Mouse (Mus musculus): ENCODE measurements around the gene Ntm. TPM values are rescaled to one million over a fixed set of nuclear protein-coding genes. Genes with fewer than 3 reads are reported as not detected.

Gene Ntm
- total and polyA plus RNA-seq, 3 experiments: 1.6 to 1.9 (median 1.8) TPM

DNA sequence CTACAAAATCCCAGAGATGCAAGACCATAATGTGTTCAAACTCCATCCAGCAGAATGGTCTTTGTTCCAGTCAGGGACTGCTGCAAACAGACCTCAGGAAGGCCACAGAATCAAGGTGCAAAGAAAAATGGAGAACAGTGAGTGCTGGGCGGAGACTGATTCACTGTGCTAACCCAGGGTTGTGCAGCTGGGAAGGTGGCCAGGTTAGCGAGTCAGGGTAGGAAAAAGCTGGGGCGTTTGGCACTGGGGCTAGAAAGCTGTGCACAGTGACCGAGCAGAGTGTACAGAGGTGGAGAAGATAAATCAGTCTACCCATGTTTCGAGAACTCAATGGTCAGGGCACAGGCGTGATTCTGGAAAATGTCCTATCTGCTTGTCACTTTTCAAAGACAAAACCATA is 291.1 kb downstream of the Ntm start:
- Histone ChIP-seq H3K4me3 (no peak overlapping the region), H3K4me1 (ENCODE audit: control insufficient read depth, insufficient read depth, low read length) (no peaks in the 10 kb centered on the region), H3K79me2 (replicated peaks; ENCODE audit: control insufficient read depth, insufficient read depth, low read length) (no peaks in the 10 kb centered on the region), H3K9ac (ENCODE audit: low read depth, low read length) (no peak overlapping the region), H3K27ac (no peak overlapping the region), H3K36me3 (ENCODE audit: control insufficient read depth, insufficient read depth, low read length) (no peaks in the 10 kb centered on the region), H3K27me3 (ENCODE audit: control insufficient read depth, insufficient read depth, low read length) (no peaks in the 10 kb centered on the region)
- TF ChIP-seq CTCF (IDR thresholded peaks at IDR 0.05): no peak
- no peak for TF ChIP-seq POLR2A (IDR thresholded peaks at IDR 0.05; ENCODE audit: insufficient read depth, low read depth, low read length)
- no peak for TF ChIP-seq EP300 (IDR thresholded peaks at IDR 0.05; ENCODE audit: insufficient read depth, low read depth, low read length)
- DNase-seq: peak in 1 of 2 experiments; percentile 8
- intact Hi-C loops (cut with DNase I): no loop called here
- 49% methylated on average over 6 of the region's 6 CpGs for WGBS

DNA sequence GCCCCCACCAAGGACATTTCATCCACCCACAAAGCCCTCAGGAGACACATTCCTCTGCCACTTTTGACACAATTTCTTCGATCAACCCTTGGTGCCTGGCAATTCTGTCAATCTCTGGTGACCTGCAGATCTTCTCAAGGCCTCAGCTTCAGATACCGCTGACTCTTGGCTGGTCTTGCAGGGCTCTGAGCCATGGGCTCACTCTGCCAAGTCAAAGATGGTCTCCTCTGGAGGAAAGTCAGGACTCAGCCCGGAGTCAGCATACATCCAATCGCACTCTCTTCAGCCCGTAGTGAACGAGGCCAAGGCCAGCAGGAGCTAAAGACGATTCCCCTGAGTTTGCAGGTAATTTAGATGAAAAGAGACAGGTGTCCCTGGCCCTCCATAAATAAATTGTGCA is 299.7 kb downstream of the Ntm start:
- intact Hi-C loops (cut with DNase I): loop anchor here (5.0 kb wide), 3 partner anchors 339 to 599 kb away; no protein-coding TSS in a partner anchor
- Histone ChIP-seq H3K4me1 (ENCODE audit: control insufficient read depth, insufficient read depth, low read length) (no peaks in the 10 kb centered on the region), H3K9ac (ENCODE audit: low read depth, low read length) (no peak overlapping the region), H3K4me3 (no peak overlapping the region), H3K27ac (no peak overlapping the region), H3K79me2 (replicated peaks; ENCODE audit: control insufficient read depth, insufficient read depth, low read length) (no peaks in the 10 kb centered on the region), H3K36me3 (ENCODE audit: control insufficient read depth, insufficient read depth, low read length) (no peaks in the 10 kb centered on the region), H3K27me3 (ENCODE audit: control insufficient read depth, insufficient read depth, low read length) (no peaks in the 10 kb centered on the region)
- TF ChIP-seq EP300 (IDR thresholded peaks at IDR 0.05; ENCODE audit: insufficient read depth, low read depth, low read length): no peak
- TF ChIP-seq CTCF (IDR thresholded peaks at IDR 0.05): no peak
- TF ChIP-seq POLR2A (IDR thresholded peaks at IDR 0.05; ENCODE audit: insufficient read depth, low read depth, low read length): no peak
- 53% methylated on average over 7 of the region's 7 CpGs for WGBS
- no peak for DNase-seq

DNA sequence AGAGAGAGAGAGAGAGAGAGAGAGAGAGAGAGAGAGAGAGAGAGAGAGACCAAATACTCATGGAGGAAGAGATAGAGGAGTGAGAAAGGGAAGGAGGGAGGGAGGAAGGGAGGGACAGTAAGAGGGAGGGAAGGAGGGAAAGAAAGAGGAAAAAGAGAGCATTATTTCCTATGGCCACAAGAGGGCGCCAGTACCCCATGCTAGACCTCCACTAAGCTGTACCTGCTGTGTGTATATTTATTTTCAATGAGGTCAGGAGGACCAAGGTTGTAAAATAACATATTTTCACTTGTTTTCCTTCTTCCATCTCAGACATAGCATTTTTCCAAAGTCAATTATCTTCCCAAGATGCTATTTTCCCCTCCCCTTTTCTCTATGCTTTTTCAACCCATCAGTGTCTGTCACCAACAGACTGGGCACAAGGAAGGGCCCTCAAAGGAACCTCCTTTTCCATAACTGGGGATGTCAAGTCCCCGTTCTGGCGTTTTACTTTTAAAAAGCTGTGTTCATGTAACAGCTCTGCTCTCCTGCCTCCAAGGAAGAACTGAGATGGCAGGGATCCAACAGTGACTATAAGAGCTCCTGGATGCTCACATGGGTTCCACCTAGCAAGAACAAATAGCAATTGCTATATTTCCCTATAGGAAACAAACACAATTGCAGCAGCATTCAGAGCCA is 301.3 kb downstream of the Ntm start:
- H3K36me3 ChIP-seq (ENCODE audit: control insufficient read depth, insufficient read depth, low read length): no peaks in the 10 kb centered on the region
- no peak overlapping the region for H3K4me3 ChIP-seq
- WGBS: 11% methylated on average over 3 of the region's 3 CpGs
- H3K27me3 ChIP-seq (ENCODE audit: control insufficient read depth, insufficient read depth, low read length): no peaks in the 10 kb centered on the region
- intact Hi-C loops (cut with DNase I): loop anchor here (2.0 to 5.0 kb wide), 5 partner anchors 341 to 761 kb away; no protein-coding TSS in a partner anchor
- H3K9ac ChIP-seq (ENCODE audit: low read depth, low read length): no peak overlapping the region
- no peaks in the 10 kb centered on the region for H3K79me2 ChIP-seq (replicated peaks; ENCODE audit: control insufficient read depth, insufficient read depth, low read length)
- peak in 1 of 2 experiments; percentile 27 for DNase-seq
- no peaks in the 10 kb centered on the region for H3K4me1 ChIP-seq (ENCODE audit: control insufficient read depth, insufficient read depth, low read length)
- peak; percentile 38; the same call in 1 of the 2 replicates for TF ChIP-seq EP300 (IDR thresholded peaks at IDR 0.05; ENCODE audit: insufficient read depth, low read depth, low read length)
- TF ChIP-seq CTCF (IDR thresholded peaks at IDR 0.05): peak; percentile 79
- TF ChIP-seq POLR2A (IDR thresholded peaks at IDR 0.05; ENCODE audit: insufficient read depth, low read depth, low read length): no peak
- no peak overlapping the region for H3K27ac ChIP-seq

DNA sequence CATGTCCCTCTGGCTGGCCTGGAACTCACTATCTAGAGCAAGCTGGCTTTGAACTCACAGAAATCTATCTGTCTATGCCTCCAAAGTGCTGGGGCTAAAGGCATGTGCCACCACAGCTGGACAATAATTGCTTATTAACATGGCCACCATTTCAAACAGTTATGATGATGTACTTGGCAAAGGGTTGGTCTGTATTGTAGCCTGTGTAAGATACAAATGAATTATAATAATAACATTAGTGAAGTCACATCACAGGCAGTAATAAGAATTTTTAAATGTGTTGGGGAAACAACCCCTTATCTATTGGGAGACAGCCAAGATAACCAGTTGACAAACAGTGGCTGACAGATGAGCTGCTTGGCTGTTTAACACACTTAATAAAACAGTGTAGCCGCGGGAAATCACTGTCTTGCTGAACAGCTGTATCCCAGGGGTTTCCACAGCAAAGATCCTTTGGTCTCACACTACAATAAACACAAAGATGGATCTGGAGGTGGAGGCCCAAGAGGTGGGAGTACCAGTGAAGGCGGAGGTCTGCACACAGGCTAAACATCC is 302.8 kb downstream of the Ntm start:
- no peaks in the 10 kb centered on the region for H3K4me1 ChIP-seq (ENCODE audit: control insufficient read depth, insufficient read depth, low read length)
- H3K9ac ChIP-seq (ENCODE audit: low read depth, low read length): no peak overlapping the region
- no peak overlapping the region for H3K4me3 ChIP-seq
- no peaks in the 10 kb centered on the region for H3K27me3 ChIP-seq (ENCODE audit: control insufficient read depth, insufficient read depth, low read length)
- 49% methylated on average over 3 of the region's 3 CpGs for WGBS
- TF ChIP-seq POLR2A (IDR thresholded peaks at IDR 0.05; ENCODE audit: insufficient read depth, low read depth, low read length) (no peak), EP300 (IDR thresholded peaks at IDR 0.05; ENCODE audit: insufficient read depth, low read depth, low read length) (no peak), CTCF (IDR thresholded peaks at IDR 0.05) (no peak)
- no peaks in the 10 kb centered on the region for H3K36me3 ChIP-seq (ENCODE audit: control insufficient read depth, insufficient read depth, low read length)
- no peaks in the 10 kb centered on the region for H3K79me2 ChIP-seq (replicated peaks; ENCODE audit: control insufficient read depth, insufficient read depth, low read length)
- no peak overlapping the region for H3K27ac ChIP-seq
- intact Hi-C loops (cut with DNase I): loop anchor here (2.0 to 5.0 kb wide), 5 partner anchors 342 to 763 kb away; no protein-coding TSS in a partner anchor
- no peak for DNase-seq

DNA sequence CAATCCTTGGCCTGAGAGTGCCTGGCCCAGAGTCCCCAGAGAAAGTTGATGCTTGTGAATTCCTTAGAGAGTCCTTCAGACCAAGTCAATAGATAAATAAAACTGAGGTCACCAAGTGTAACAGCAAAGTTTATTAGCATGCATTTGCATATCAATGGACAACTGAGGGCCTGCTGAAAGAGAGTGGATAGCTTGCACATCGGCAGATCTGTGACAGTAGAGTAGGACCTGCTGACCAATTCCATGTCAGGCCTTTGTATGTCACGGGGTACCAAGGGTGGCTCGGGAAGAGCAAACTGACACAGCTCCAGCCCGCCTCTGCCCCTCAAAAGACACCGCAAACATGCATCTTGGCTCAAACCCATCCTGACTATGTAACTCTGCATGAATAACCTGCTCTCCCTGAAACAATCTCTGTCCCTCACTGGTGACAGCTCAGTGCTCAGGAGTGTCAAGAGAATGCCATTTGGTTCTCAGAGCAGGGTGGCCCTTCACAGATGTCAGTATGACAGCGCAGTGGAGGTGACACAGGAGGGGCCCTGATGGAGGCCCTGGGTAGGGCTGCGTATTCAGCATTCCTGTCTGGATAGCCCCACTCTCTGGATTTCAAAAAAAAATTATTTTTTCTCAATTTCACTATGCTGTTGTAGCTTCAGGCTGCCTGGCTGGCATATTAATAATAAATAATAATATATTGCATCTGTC is 305.0 kb downstream of the Ntm start:
- no peaks in the 10 kb centered on the region for H3K27me3 ChIP-seq (ENCODE audit: control insufficient read depth, insufficient read depth, low read length)
- no peak for TF ChIP-seq CTCF (IDR thresholded peaks at IDR 0.05)
- no peak for TF ChIP-seq POLR2A (IDR thresholded peaks at IDR 0.05; ENCODE audit: insufficient read depth, low read depth, low read length)
- TF ChIP-seq EP300 (IDR thresholded peaks at IDR 0.05; ENCODE audit: insufficient read depth, low read depth, low read length): no peak
- H3K36me3 ChIP-seq (ENCODE audit: control insufficient read depth, insufficient read depth, low read length): no peaks in the 10 kb centered on the region
- intact Hi-C loops (cut with DNase I): no loop called here
- no peak overlapping the region for H3K27ac ChIP-seq
- H3K79me2 ChIP-seq (replicated peaks; ENCODE audit: control insufficient read depth, insufficient read depth, low read length): no peaks in the 10 kb centered on the region
- no peaks in the 10 kb centered on the region for H3K4me1 ChIP-seq (ENCODE audit: control insufficient read depth, insufficient read depth, low read length)
- WGBS: 74% methylated on average over 7 of the region's 7 CpGs
- DNase-seq: no peak
- no peak overlapping the region for H3K4me3 ChIP-seq
- H3K9ac ChIP-seq (ENCODE audit: low read depth, low read length): no peak overlapping the region

Data from heart, adult 2 months (tissue).